Mouse (Mus musculus) heart, embryonic 14.5 days (tissue): ENCODE measurements around the gene Vmn1r46. TPM values are rescaled to one million over a fixed set of nuclear protein-coding genes. Genes with fewer than 3 reads are reported as not detected.

Experiments used
- polyA plus RNA-seq: library from polyadenylated mRNA; unstranded; fragments of >200 nt; fragmentation: Nextera tagmentation; extraction: Ambion mirVana; gene quantifications from 2 replicates; pipeline ENCODE4 v1.2.1, GENCODE M21; 2014

Gene Vmn1r46
- polyA plus RNA-seq, 1 experiment from 2014 or later: not detected

Other genes starting within 250 kb of the Vmn1r46 start
- not detected in 2 replicates for gene Vmn1r41, start 228.5 kb upstream of the Vmn1r46 start, polyA plus RNA-seq
- not detected in 2 replicates for gene Vmn1r42, start 92.9 kb upstream of the Vmn1r46 start, polyA plus RNA-seq
- gene Vmn1r43, start 92.9 kb upstream of the Vmn1r46 start, polyA plus RNA-seq: not detected in 2 replicates
- gene Vmn1r44, start 85.7 kb upstream of the Vmn1r46 start, polyA plus RNA-seq: not detected in 2 replicates
- not detected in 2 replicates for gene Vmn1r45, start 28.7 kb upstream of the Vmn1r46 start, polyA plus RNA-seq
- gene Vmn1r47, start 46.8 kb downstream of the Vmn1r46 start, polyA plus RNA-seq: not detected in 2 replicates
- gene Vmn1r48, start 67.5 kb downstream of the Vmn1r46 start, polyA plus RNA-seq: not detected in 2 replicates
- not detected in 2 replicates for gene Vmn1r49, start 109.2 kb downstream of the Vmn1r46 start, polyA plus RNA-seq
- not detected in 2 replicates for gene Vmn1r50, start 132.1 kb downstream of the Vmn1r46 start, polyA plus RNA-seq
- gene Vmn1r51, start 153.3 kb downstream of the Vmn1r46 start, polyA plus RNA-seq: not detected in 2 replicates
- not detected in 2 replicates for gene Vmn1r52, start 205.5 kb downstream of the Vmn1r46 start, polyA plus RNA-seq
- not detected in 2 replicates for gene V1ra8, start 233.5 kb downstream of the Vmn1r46 start, polyA plus RNA-seq